Mouse (Mus musculus): ENCODE measurements around the gene Fam163b. TPM values are rescaled to one million over a fixed set of nuclear protein-coding genes. Genes with fewer than 3 reads are reported as not detected.

Gene Fam163b
- total RNA-seq, 2 experiments from 2014 or later = 143 to 149 TPM

DNA sequence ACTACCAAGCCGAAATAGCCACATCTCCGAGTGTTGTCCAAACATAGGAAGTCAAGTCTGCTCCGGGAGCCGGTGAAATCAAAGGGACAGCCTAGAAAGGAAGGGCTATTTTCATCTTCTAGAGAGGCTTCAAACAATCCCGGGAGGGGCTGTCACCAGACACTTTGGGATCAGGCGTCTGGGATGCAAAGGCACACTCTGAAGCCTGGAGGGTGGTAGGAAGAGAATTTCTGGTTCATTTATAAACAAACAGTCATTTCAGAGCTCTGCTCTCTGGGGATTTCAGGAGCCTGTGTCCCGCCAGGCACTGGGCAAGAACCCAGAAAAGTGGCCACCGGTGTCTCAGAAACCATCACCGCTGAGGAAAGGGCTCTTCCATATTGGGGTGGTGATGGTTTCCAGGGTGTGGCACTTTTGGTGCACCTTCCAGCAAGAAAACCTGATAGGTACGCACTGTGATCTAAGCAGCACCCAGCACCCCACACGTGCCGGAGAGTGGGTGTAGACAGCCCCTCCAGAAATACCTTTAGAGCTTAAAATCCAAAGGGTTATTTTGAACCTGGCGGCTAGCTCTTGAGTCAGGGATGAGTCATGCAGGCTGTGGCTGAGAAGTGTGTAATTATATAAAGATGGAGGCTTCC lies 45.8 kb downstream of the Fam163b start:
- peak; percentile 40 to 74 for DNase-seq (ENCODE audit: extremely low spot score in 1 of 2, low spot score in 2 of 2)
- intact Hi-C loops (cut with DNase I) = no loop called here

- DNase-seq (ENCODE audit: extremely low spot score in 1 of 2, low spot score in 2 of 2) = no peak
- intact Hi-C loops (cut with DNase I) = no loop called here
These were observed 47.1 kb downstream of the Fam163b start for GRCm38 (mm10) chr2:27095178-27095577.

GRCm38 (mm10) chr2:27089238-27089637 lies 53.1 kb downstream of the Fam163b start:
- no peak for DNase-seq (ENCODE audit: extremely low spot score in 1 of 2, low spot score in 2 of 2)
- intact Hi-C loops (cut with DNase I) = no loop called here

- intact Hi-C loops (cut with DNase I) = no loop called here
- no peak for DNase-seq (ENCODE audit: extremely low spot score in 1 of 2, low spot score in 2 of 2)
These were observed 53.6 kb downstream of the Fam163b start for GRCm38 (mm10) chr2:27088700-27089099.

DNA sequence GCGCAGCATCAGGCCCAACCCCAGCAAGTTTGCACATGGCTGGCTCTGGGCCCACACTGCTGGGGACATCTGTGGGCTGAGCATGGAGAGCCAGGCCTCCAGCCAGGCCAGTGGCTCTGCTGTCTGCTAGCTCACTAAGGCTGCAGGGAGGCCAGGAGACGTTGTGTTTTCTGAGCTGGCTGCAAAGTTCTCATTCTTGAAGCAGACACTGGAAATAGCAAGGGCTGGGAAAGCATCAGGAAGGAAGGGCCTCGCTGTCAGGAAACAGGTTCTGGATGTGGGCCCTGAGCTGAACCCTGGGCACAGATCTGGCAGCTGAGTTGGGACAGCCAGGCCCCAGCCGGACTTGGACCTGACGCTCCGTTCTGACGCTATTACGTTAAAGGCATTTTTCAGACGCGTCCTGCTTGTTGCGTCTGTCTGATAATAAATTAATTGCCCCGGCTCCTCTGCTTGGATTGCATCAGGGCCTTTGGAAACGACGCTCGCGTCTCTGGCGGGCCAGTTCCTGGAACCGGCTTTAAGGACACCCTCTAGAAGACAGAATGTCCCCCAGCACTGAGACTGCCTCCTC lies 54.1 kb downstream of the Fam163b start:
- intact Hi-C loops (cut with DNase I) = no loop called here
- peak in 1 of 2 experiments; percentile 83 for DNase-seq (ENCODE audit: extremely low spot score in 1 of 2, low spot score in 2 of 2)

DNA sequence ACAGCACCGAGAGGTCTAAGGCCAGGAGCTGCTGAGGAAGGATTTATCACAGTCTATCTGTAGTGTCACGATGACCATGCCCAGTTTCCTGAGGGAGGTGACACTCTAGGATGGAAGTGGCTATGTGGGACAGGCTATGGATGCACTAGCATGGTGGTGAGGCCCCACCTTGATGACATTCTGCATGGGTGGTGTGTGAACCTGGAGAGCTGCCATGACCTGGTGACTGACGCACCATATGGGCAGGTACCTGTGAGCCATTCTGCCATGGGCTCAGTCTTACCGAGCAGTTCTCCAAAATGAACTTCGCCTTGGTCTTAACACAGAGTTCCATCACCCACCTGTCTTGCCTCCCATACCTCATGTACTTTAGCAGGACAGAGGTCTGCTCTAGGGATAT lies 54.7 kb downstream of the Fam163b start:
- intact Hi-C loops (cut with DNase I) = no loop called here
- no peak for DNase-seq (ENCODE audit: extremely low spot score in 1 of 2, low spot score in 2 of 2)

DNA sequence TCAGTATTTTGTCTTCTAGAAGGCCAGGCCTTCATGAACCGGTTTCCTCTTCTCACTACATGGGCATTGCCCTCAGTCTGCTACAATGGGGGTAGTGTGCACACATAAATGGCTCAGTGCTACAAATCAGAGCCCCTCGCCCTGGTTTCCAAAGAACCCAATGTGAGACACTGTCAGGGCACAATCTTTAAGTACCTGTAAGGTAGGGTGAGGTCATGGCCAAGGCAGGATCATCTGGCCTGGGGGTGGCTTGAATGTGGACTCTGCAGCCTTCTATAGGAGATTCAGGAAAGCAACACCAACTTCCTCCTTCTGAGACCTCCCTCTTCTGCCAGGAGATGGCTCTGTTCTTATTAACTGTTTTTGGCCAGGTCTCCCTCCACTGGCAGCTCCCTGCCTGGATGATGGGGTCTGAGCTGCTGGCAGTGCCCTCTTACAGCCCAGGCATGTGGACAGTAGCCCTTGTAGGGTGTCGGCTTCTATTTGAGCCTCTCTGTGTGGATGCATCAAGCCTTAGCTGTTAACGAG lies 55.7 kb downstream of the Fam163b start:
- intact Hi-C loops (cut with DNase I) = no loop called here
- no peak for DNase-seq (ENCODE audit: extremely low spot score in 1 of 2, low spot score in 2 of 2)

DNA sequence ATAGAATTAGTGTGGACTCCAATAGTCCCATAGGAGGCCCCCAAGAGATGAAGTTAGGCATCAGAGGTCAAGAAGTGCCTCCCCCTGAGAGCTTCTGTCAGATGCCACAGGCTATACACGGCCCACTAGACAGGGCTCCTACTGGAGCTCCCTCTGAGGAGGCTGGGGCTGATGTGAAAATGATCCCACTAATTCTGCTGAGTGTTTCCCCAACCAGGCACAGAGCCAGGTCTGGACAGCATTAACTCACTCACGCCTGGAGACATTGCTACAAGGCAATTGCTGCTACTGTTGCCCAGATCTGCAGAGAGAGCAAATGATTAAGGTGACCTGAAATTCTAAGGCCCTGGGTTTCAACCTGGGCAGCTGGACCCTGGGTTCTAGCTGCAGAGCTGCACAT lies 56.5 kb downstream of the Fam163b start:
- intact Hi-C loops (cut with DNase I) = no loop called here
- no peak for DNase-seq (ENCODE audit: extremely low spot score in 1 of 2, low spot score in 2 of 2)

- DNase-seq (ENCODE audit: extremely low spot score in 1 of 2, low spot score in 2 of 2) = no peak
- intact Hi-C loops (cut with DNase I) = no loop called here
These were observed 57.3 kb downstream of the Fam163b start for GRCm38 (mm10) chr2:27084963-27085362.

- DNase-seq (ENCODE audit: extremely low spot score in 1 of 2, low spot score in 2 of 2) = no peak
- intact Hi-C loops (cut with DNase I) = no loop called here
These were observed 58.4 kb downstream of the Fam163b start for GRCm38 (mm10) chr2:27083761-27084475.

- DNase-seq (ENCODE audit: extremely low spot score in 1 of 2, low spot score in 2 of 2) = peak in 1 of 2 experiments; percentile 72
- intact Hi-C loops (cut with DNase I) = no loop called here
These were observed 62.6 kb downstream of the Fam163b start for GRCm38 (mm10) chr2:27079649-27080048.

- intact Hi-C loops (cut with DNase I) = no loop called here
- DNase-seq (ENCODE audit: extremely low spot score in 1 of 2, low spot score in 2 of 2) = peak; percentile 52 to 91
These were observed 63.1 kb downstream of the Fam163b start, which contains the start of gene Adamtsl2 for GRCm38 (mm10) chr2:27079152-27079584. Gene Adamtsl2, plus strand, starts transcription at chr2:27079379.

GRCm38 (mm10) chr2:27078312-27078711 lies 64.0 kb downstream of the Fam163b start:
- DNase-seq (ENCODE audit: extremely low spot score in 1 of 2, low spot score in 2 of 2) = no peak
- intact Hi-C loops (cut with DNase I) = no loop called here

DNA sequence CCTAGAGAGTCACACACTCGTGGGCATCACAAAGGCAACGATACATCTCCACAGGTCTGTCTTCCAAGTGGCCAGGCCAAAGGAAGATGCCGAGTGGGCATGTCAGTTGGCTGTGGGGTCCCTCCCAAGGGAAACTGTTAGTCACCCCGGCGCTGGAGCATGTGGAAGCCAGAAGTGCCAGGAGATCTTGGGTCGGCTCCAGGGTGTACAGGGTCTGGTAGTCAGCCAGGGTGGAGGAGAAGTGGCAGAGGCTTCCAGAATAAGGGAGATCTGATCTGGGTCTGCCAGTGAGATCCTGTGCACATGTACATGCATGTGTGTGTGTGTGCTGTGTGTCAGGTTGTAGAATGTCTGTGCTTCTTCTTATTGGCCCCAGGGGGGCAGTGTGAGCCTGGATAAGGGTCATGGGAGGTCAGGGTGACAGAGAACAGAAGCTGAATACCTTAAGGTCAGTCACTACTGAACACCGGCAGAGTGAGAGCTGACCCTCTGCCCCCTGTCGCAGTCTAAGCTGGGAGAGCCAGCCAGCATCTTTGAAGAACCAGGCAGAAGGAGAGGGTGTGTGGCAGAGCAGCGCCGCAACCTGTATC lies 64.5 kb downstream of the Fam163b start:
- DNase-seq (ENCODE audit: extremely low spot score in 1 of 2, low spot score in 2 of 2) = no peak
- intact Hi-C loops (cut with DNase I) = no loop called here

DNA sequence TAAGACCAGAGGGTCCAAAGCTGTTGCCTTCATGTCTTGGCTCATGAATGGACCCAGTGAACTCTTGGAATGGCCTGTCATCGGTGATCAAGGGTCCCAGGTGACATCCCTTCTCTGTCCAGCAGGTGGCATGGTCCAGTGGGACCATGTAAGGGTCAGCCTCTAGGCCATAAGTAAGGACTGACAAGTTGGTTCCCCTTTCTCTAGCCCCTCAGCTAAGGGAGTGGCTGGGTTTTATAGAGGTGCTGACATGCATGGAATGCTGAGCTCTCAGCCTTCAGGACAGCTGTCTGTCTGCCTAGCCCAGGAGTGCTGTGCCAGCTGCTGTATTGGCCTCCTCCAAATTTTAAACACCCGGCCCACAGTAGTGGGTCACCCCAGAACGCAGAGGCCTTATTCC lies 66.8 kb downstream of the Fam163b start:
- intact Hi-C loops (cut with DNase I) = no loop called here
- peak in 1 of 2 experiments; percentile 66 for DNase-seq (ENCODE audit: extremely low spot score in 1 of 2, low spot score in 2 of 2)

GRCm38 (mm10) chr2:27074804-27075203 lies 67.5 kb downstream of the Fam163b start:
- intact Hi-C loops (cut with DNase I) = no loop called here
- DNase-seq (ENCODE audit: extremely low spot score in 1 of 2, low spot score in 2 of 2) = no peak

GRCm38 (mm10) chr2:27073407-27073806 lies 68.9 kb downstream of the Fam163b start:
- intact Hi-C loops (cut with DNase I) = no loop called here
- no peak for DNase-seq (ENCODE audit: extremely low spot score in 1 of 2, low spot score in 2 of 2)

DNA sequence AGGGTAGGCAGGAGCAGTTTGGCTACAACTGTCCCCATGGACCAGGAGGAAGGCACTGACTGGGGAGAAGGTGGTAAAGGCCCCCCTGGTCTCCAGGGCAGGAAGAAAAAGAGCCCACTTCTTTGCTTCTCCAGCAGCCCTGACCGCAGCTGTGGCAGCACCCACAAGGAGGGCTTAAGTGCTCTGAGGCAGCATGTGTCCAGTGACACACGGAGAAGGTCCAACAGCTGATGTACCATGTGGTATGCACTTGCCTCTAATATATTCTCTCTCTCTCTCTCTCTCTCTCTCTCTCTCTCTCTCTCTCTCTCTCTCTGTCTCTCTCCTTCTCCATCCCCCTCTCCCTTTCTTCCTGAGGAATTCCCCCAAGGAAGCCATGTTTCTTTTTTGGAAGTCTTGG lies 70.3 kb downstream of the Fam163b start, which contains the start of gene Mymk:
Gene Mymk, minus strand, starts transcription at position 202 of the 400 bp plus-strand sequence.
- intact Hi-C loops (cut with DNase I) = no loop called here

GRCm38 (mm10) chr2:27071137-27071536 lies 71.2 kb downstream of the Fam163b start:
- intact Hi-C loops (cut with DNase I) = no loop called here

More for the DNA sequence above, 70.3 kb downstream of the Fam163b start, which contains the start of gene Mymk:
- no peak for DNase-seq (ENCODE audit: extremely low spot score in 1 of 2, low spot score in 2 of 2)

More at GRCm38 (mm10) chr2:27071137-27071536, 71.2 kb downstream of the Fam163b start:
- peak; percentile 92 to 93 for DNase-seq (ENCODE audit: extremely low spot score in 1 of 2, low spot score in 2 of 2)

Measured in left cerebral cortex, postnatal 10 days (tissue).